8 mouse cellular contexts compared by ENCODE assay signal in the genomic region with DNA sequence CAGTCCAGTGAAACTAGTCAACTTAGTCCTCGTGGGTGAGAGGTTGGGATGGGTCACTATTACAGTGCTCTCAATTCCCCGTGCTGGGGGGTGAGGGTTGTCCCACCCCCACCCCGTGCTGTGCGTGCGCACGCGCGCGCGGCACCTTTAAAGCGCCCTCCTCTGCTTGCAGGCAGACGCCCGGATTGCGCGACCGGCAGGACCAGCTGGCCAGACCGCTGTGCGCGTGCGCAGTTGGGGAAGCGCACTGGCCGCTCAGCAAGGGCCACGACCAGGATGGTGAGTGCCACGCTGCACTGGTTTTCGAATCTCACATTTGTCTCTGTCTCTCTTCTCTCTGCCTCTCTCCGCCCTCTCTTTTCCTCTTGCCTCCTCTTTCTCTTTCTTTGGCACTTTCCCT. TPM values are rescaled to one million over a fixed set of nuclear protein-coding genes. Genes with fewer than 3 reads are reported as not detected.
DNase-seq lines count a peak whose midpoint lies in the region; ATAC-seq lines count a peak whose summit lies in the region.

A gene (plus strand): TSS at position 173 of the 400 bp plus-strand sequence.

- H3K27me3 ChIP-seq in heart, embryonic 16.5 days (ENCODE audit: control insufficient read depth, insufficient read depth, low read length) = peaks cover 59% of the 10 kb centered on the region
- H3K27me3 ChIP-seq in lung, embryonic 15.5 days = peaks cover 69% of the 10 kb centered on the region

- peak within 1 kb of the TSS; percentile 53 for H3K9ac ChIP-seq in heart, embryonic 16.5 days (ENCODE audit: low read length)
- no peak within 1 kb of the TSS for H3K9ac ChIP-seq in lung, embryonic 15.5 days

- peak within 1 kb of the TSS; percentile 87 for H3K4me2 ChIP-seq in heart, embryonic 16.5 days (ENCODE audit: low read depth, low read length)
- peak within 1 kb of the TSS; percentile 62 for H3K4me2 ChIP-seq in lung, embryonic 15.5 days

- H3K27ac ChIP-seq in heart, embryonic 16.5 days (ENCODE audit: low read length) = no peak within 1 kb of the TSS
- H3K27ac ChIP-seq in lung, embryonic 15.5 days = no peak within 1 kb of the TSS

- DNase-seq in right cerebral cortex, adult 2 months (ENCODE audit: low spot score in 2 of 2) = peak; percentile 72
- no peak for DNase-seq in right cerebral cortex, postnatal 4 days
- DNase-seq in cerebellum, postnatal 25 days = peak; percentile 88 to 93
- DNase-seq in kidney, postnatal 4 days = peak; percentile 65 to 76
- peak; percentile 71 for DNase-seq in retina, embryonic 14.5 days (ENCODE audit: low spot score)
- no peak for DNase-seq in c-Kit-positive CD71-positive TER-119-positive erythroid progenitor cells, embryonic 14.5 days (ENCODE audit: low spot score)

- H3K36me3 ChIP-seq in heart, embryonic 16.5 days (ENCODE audit: control insufficient read depth, insufficient read depth) = no peaks in the 10 kb centered on the region
- no peaks in the 10 kb centered on the region for H3K36me3 ChIP-seq in lung, embryonic 15.5 days

- peak within 1 kb of the TSS; percentile 56 for H3K4me3 ChIP-seq in heart, embryonic 16.5 days (ENCODE audit: low read length)
- H3K4me3 ChIP-seq in lung, embryonic 15.5 days = peak within 1 kb of the TSS; percentile 32

- no peak for ATAC-seq in heart, embryonic 16.5 days (replicated peaks; ENCODE audit: extremely low read depth, insufficient read depth, low FRiP score)
- no peak; the same call in 1 of the 2 replicates for ATAC-seq in lung, embryonic 15.5 days (ENCODE audit: borderline replicate concordance, extremely low read depth, low FRiP score, low TSS enrichment)

- WGBS in heart, embryonic 16.5 days = under 1% methylated on average over 26 of the region's 26 CpGs
- WGBS in lung, embryonic 15.5 days = under 1% methylated on average over 26 of the region's 26 CpGs

- no peaks in the 10 kb centered on the region for H3K9me3 ChIP-seq in heart, embryonic 16.5 days (replicated peaks; ENCODE audit: control insufficient read depth, low read length)
- no peaks in the 10 kb centered on the region for H3K9me3 ChIP-seq in lung, embryonic 15.5 days

- peaks cover 16% of the 10 kb centered on the region for H3K4me1 ChIP-seq in heart, embryonic 16.5 days (ENCODE audit: control insufficient read depth, insufficient read depth, low read length)
- peaks cover 21% of the 10 kb centered on the region for H3K4me1 ChIP-seq in lung, embryonic 15.5 days

RNA-seq across cellular contexts. Expression of the gene that starts here (rescaled TPM):
- 0.04 TPM in 1 of 2 replicates, not detected in the other for polyA plus RNA-seq in heart, embryonic 16.5 days (2015; fragmentation: Nextera tagmentation; extraction: Ambion mirVana)
- polyA plus RNA-seq in lung, embryonic 15.5 days (2015; fragmentation: Nextera tagmentation; extraction: Ambion mirVana) = not detected in 2 replicates

Comparison
In these comparisons a context has a peak if more than half of its experiments do, and no peak if none do; other contexts are left out.
1. DNase-seq: peak in right cerebral cortex, adult 2 months (2 of 2), cerebellum, postnatal 25 days (2 of 2), kidney, postnatal 4 days (2 of 2) and retina, embryonic 14.5 days (single experiment); none in right cerebral cortex, postnatal 4 days (single experiment) and c-Kit-positive CD71-positive TER-119-positive erythroid progenitor cells, embryonic 14.5 days (single experiment).